Mouse (Mus musculus): ENCODE data around the gene Zfp36l1.

Gene Zfp36l1

DNA sequence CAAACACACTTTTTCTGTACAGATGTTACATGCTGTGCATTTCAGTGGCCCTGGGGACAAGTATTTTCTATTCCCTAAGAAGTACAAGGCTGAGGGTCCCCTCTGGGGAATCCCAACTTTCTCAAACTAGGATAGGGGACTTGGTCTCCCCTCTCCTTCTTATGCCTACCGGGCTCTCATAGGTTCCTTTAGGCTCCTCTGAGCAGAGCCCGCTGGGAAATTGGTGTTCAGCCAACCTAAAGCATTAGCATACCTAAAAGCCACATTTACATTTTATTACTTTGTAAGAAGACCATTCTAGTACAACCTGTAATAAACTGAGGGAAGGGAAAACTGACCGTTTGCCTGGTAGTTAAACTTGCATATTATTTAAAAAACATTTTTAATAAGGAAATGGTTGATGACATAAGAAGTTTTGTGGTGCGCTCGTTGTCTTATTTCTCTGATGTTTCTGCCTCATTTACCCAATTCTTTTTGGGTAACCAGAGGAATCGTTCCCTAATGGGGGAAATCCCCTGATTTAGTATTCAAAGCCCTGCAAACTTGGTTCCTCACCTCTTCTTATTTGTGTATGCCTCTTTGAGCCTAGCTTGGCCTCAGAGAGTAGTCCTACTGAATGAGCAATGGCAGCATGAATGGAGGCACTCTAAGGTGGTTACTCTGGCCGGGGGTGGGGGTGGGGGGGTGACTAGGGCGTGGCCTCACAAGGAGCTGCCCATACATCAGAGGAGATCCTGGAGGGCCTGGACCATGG is 42.1 kb downstream of the Zfp36l1 start:
- DNase-seq (ENCODE audit: low read depth, low spot score), result peak; percentile 39

GRCm38 (mm10) chr12:80069040-80069439 is 43.8 kb downstream of the Zfp36l1 start:
- no peak for DNase-seq (ENCODE audit: low read depth, low spot score)

DNA sequence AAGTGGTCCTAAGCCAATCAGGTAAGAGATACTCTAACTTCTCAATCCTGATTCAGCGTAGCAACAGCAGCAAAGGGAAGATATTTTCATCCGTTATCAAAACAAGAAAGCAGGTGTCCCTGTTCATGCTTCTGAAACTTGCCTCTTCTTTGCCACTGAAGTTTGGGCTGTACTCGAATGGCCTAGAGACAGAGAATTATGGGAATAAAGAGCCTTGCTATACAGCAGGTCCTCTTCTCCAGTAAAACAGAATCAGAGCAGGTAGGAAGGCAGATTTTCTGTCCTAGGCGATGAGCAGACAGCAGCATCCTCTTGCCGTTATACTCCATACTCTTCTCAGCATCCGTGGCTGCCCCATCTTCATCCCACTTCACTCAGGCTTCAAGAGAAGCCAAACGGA is 44.8 kb downstream of the Zfp36l1 start:
- no peak for DNase-seq (ENCODE audit: low read depth, low spot score)

DNA sequence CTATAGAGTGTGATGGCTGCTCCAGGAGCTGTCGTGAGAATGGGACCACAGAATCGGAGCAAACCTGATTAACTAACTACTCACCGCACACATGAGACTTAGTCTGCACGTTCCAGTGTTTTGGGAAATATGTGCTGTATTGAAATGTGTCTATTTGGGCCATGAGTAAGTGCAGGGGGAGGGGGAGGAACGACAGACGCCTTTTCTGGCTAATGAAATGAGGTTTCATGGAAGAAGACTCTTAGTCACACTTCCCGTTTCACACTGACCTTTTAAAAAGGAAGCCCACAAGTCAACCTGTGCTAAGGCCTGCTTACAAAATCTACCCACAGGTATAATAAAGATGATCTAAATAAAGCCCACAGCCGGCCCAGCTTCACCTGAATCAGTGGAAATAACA is 47.8 kb downstream of the Zfp36l1 start:
- no peak for DNase-seq (ENCODE audit: low read depth, low spot score)

DNA sequence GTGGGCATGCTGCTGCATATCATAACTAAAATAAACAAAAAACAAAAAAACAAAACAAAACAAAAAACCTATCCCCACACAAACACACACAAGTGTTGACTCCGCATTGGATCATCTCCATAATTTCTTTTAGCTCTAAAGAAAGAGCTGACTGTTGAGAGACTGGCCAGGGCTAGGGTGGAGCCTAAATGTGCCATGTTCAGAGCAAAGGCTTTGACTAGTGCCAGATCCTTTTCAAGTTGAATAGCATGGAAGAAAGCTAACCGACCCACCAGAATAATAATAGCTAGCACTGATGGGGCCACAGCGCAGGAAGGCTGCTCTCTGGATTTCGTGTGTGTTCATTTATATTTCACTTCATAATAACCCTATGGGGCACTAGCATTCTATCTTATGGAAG is 48.5 kb downstream of the Zfp36l1 start:
- DNase-seq (ENCODE audit: low read depth, low spot score), result no peak

- DNase-seq (ENCODE audit: low read depth, low spot score), result no peak
Measured at GRCm38 (mm10) chr12:80063402-80064150, 49.2 kb downstream of the Zfp36l1 start.

- peak; percentile 87 for DNase-seq (ENCODE audit: low read depth, low spot score)
Measured at GRCm38 (mm10) chr12:80062410-80063401, 50.1 kb downstream of the Zfp36l1 start.

GRCm38 (mm10) chr12:80061810-80062209 is 51.0 kb downstream of the Zfp36l1 start:
- no peak for DNase-seq (ENCODE audit: low read depth, low spot score)

DNA sequence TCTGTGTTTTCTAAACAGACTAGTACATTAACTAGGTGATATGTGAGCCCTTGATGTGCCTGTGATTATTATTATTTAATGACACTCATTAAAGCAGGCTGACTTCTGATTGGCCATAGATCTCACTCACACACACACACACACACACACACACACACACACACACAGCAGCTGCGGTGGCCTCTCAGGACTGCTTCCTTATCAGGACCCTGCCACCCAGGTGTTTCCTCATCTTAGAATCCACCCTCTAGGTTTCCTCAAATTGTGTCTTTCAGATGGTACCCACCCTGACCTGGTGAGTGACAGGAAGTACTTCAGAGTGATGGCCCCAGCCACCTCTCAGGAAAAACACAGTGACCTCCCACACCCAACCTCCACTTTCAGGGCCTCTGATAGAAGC is 52.0 kb downstream of the Zfp36l1 start:
- DNase-seq (ENCODE audit: low read depth, low spot score), result no peak

DNA sequence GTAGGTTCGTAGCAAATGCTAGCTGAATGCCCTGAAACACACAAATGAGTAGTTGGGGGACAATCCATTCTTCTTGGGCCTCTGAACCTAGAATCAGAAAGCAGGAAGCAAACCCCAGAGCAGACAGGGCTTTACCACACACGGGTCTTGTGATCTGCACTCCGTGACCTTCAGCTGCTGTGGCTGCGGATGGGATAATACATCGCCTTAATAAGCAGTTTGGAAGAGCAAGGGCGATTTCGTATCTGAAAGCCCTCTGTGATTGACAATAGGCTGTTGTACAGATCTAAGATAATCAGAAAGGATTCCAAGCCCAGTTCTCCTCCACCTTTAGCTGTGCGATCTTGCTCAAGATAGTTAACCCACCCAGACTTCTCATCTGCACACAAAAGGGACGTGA is 52.5 kb downstream of the Zfp36l1 start:
- no peak for DNase-seq (ENCODE audit: low read depth, low spot score)

DNA sequence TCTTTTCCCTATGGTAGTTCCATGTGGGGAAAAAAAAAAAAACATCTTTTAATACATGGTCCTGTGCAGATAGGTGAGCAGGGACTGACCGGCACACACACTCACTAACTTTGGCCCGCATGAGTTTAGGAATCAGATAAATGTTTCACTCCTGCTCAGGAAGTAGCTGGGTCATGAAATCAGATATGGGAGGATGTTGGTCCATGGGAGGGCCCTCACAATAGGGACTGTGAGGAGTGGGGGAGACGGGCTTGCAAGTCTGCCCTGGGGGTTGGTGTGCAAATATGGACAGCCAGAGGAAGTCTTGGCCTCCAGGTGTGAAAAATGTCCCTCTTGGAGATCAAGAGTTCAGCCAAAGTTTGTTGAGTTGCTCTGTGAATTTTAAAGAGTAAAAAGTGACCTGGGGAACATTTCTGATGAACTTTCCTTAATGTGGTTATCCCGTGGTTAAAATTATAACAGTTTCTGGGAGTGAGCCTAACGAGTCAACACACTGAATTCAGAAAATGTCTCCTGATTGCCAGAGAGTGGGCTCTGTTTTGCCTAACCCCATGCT is 53.0 kb downstream of the Zfp36l1 start:
- no peak for DNase-seq (ENCODE audit: low read depth, low spot score)
